Mouse (Mus musculus) ES-Bruce4 (cell line): ENCODE data around the gene Amy2a3.
"Not testable (repeated sequence)": the region's sequence is repeated elsewhere in the genome, so short reads cannot be mapped to it uniquely, and the experiment has no call there.

Experiments used
- CTCF ChIP-seq: IDR thresholded peaks from one replicate; pipeline ENCODE4 v1.8.1; 2011; ENCODE audit warnings: low read depth, low read length
- POLR2A ChIP-seq: IDR thresholded peaks from one replicate; pipeline ENCODE4 v1.8.1; 2011; ENCODE audit warnings: low read length; ENCODE audit not compliant: insufficient read depth

GRCm38 (mm10) chr3:113345484-113345883 lies 21.6 kb upstream of the Amy2a3 start:
- TF ChIP-seq CTCF, POLR2A: not testable (repeated sequence)
